Mouse (Mus musculus) adrenal gland, postnatal 14 days (tissue): ENCODE results near the gene Zfp988. TPM values are rescaled to one million over a fixed set of nuclear protein-coding genes. Genes with fewer than 3 reads are reported as not detected.
"Not testable (repeated sequence)": the region's sequence is repeated elsewhere in the genome, so short reads cannot be mapped to it uniquely, and the experiment has no call there.

ENCODE experiments used
- DNase-seq: peaks from one replicate; pipeline ENCODE4 v3.0.0; 2021; ENCODE audit warnings: mixed read lengths
- long read RNA-seq, 2 experiments: library from polyadenylated mRNA; stranded (forward); transcript quantifications; one replicate each; pipeline ENCODE4 v2.0.0; 2021
- total RNA-seq: library from RNA; stranded (reverse); gene quantifications from 2 replicates; pipeline ENCODE4 v1.2.3, GENCODE M21; 2021

The Zfp988 gene
- total RNA-seq = 0.19 TPM in 1 of 2 replicates, not detected in the other
- long read RNA-seq, experiment 1 = 0 reads
- long read RNA-seq, experiment 2 = 0 reads

GRCm38 (mm10) chr4:147305436-147305835, at the start of gene Zfp988:
Gene Zfp988 (plus strand): TSS chr4:147305674.
- not testable (repeated sequence) for DNase-seq

- DNase-seq = not testable (repeated sequence)
Measured at GRCm38 (mm10) chr4:147262708-147263107, 42.8 kb upstream of the Zfp988 start.

GRCm38 (mm10) chr4:147267302-147267701, 38.2 kb upstream of the Zfp988 start:
- not testable (repeated sequence) for DNase-seq

- not testable (repeated sequence) for DNase-seq
Measured at GRCm38 (mm10) chr4:147268735-147269134, 36.7 kb upstream of the Zfp988 start.

GRCm38 (mm10) chr4:147270026-147270425, 35.4 kb upstream of the Zfp988 start:
- DNase-seq = not testable (repeated sequence)

- not testable (repeated sequence) for DNase-seq
Measured at GRCm38 (mm10) chr4:147271601-147272000, 33.9 kb upstream of the Zfp988 start.

GRCm38 (mm10) chr4:147275021-147275772, 30.3 kb upstream of the Zfp988 start:
- DNase-seq = not testable (repeated sequence)

GRCm38 (mm10) chr4:147275773-147276140, 29.7 kb upstream of the Zfp988 start:
- not testable (repeated sequence) for DNase-seq

GRCm38 (mm10) chr4:147280406-147280805, 25.1 kb upstream of the Zfp988 start:
- not testable (repeated sequence) for DNase-seq

- not testable (repeated sequence) for DNase-seq
Measured at GRCm38 (mm10) chr4:147298585-147298984, 6.9 kb upstream of the Zfp988 start.

- not testable (repeated sequence) for DNase-seq
Measured at GRCm38 (mm10) chr4:147302375-147302774, 3.1 kb upstream of the Zfp988 start.

- DNase-seq = not testable (repeated sequence)
Measured at GRCm38 (mm10) chr4:147335036-147335690, 29.7 kb downstream of the Zfp988 start.

GRCm38 (mm10) chr4:147335691-147336367, 30.4 kb downstream of the Zfp988 start:
- not testable (repeated sequence) for DNase-seq

GRCm38 (mm10) chr4:147336368-147337195, 31.1 kb downstream of the Zfp988 start:
- DNase-seq = peak; percentile 7

- not testable (repeated sequence) for DNase-seq
Measured at GRCm38 (mm10) chr4:147337520-147337919, 32.0 kb downstream of the Zfp988 start.

- no peak for DNase-seq
Measured at GRCm38 (mm10) chr4:147338032-147338610, 32.6 kb downstream of the Zfp988 start.

GRCm38 (mm10) chr4:147338706-147339105, 33.2 kb downstream of the Zfp988 start:
- DNase-seq = not testable (repeated sequence)

- not testable (repeated sequence) for DNase-seq
Measured at GRCm38 (mm10) chr4:147339601-147340219, 34.2 kb downstream of the Zfp988 start.

GRCm38 (mm10) chr4:147340236-147340635, 34.8 kb downstream of the Zfp988 start:
- not testable (repeated sequence) for DNase-seq

- not testable (repeated sequence) for DNase-seq
Measured at GRCm38 (mm10) chr4:147340876-147341275, 35.4 kb downstream of the Zfp988 start.
